ENCODE assay signal across 8 mouse cellular contexts in genomic region chr16:35364063-35364428, GRCm38 (mm10). TPM values are rescaled to one million over a fixed set of nuclear protein-coding genes. Genes with fewer than 3 reads are reported as not detected.
DNase-seq lines count a peak whose midpoint lies in the region; ATAC-seq and TF ChIP-seq lines count a peak whose summit lies in the region.

No protein-coding gene starts in this region.

- ATAC-seq in lung, embryonic 16.5 days (ENCODE audit: low read depth), result peak; percentile 7; the same call in 1 of the 2 replicates
- ATAC-seq in limb, embryonic 12.5 days (ENCODE audit: insufficient number of reproducible peaks, insufficient read depth, low FRiP score, low TSS enrichment, low read depth), result no peak

- no peak for TF ChIP-seq CTCF in embryonic fibroblast, embryonic 13.5 days (IDR thresholded peaks at IDR 0.05; ENCODE audit: borderline replicate concordance, insufficient read depth, low read length)
- TF ChIP-seq CTCF in olfactory bulb, adult 2 months (IDR thresholded peaks at IDR 0.05; ENCODE audit: insufficient read depth, low read depth, low read length), result no peak

- under 1% methylated on average over 7 of the region's 7 CpGs for WGBS in lung, embryonic 16.5 days
- WGBS in limb, embryonic 12.5 days, result 1% methylated on average over 7 of the region's 7 CpGs
- WGBS in olfactory bulb, adult 2 months, result under 1% methylated on average over 7 of the region's 7 CpGs

- DNase-seq in lung, postnatal 14 days, result no peak
- DNase-seq in thymus, postnatal 36 days, result no peak
- DNase-seq in yolk sac, embryonic 10.5 days (ENCODE audit: low spot score), result no peak
- DNase-seq in layer of hippocampus, postnatal 25 days (ENCODE audit: extremely low spot score in 1 of 2, low spot score in 1 of 2), result no peak

- H3K4me1 ChIP-seq in lung, embryonic 16.5 days (replicated peaks; ENCODE audit: control insufficient read depth, insufficient read depth, low read length), result peaks cover 12% of the 10 kb centered on the region
- H3K4me1 ChIP-seq in embryonic fibroblast, embryonic 13.5 days (ENCODE audit: control insufficient read depth, insufficient read depth, low read length), result peaks cover 3% of the 10 kb centered on the region; the same call in 1 of the 2 replicates
- H3K4me1 ChIP-seq in limb, embryonic 12.5 days (replicated peaks), result peaks cover 6% of the 10 kb centered on the region
- H3K4me1 ChIP-seq in olfactory bulb, adult 2 months (ENCODE audit: control insufficient read depth, insufficient read depth, low read length), result peaks cover 4% of the 10 kb centered on the region; the same call in 1 of the 2 replicates

- no peak for TF ChIP-seq POLR2A in embryonic fibroblast, embryonic 13.5 days (IDR thresholded peaks at IDR 0.05; ENCODE audit: low read depth, low read length)
- TF ChIP-seq POLR2A in olfactory bulb, adult 2 months (IDR thresholded peaks at IDR 0.05; ENCODE audit: insufficient read depth, low read depth, low read length), result no peak; the same call in 1 of the 2 replicates

- peak overlapping the region; percentile 91 for H3K4me3 ChIP-seq in lung, embryonic 16.5 days (ENCODE audit: low read length)
- peak overlapping the region; percentile 42 for H3K4me3 ChIP-seq in embryonic fibroblast, embryonic 13.5 days (ENCODE audit: insufficient read depth, low read length)
- peak overlapping the region; percentile 85 for H3K4me3 ChIP-seq in limb, embryonic 12.5 days (replicated peaks)
- peak overlapping the region; percentile 95 for H3K4me3 ChIP-seq in olfactory bulb, adult 2 months (ENCODE audit: insufficient read depth, low read depth, low read length)

- peak overlapping the region; percentile 66; the same call in 1 of the 2 replicates for H3K27ac ChIP-seq in lung, embryonic 16.5 days (ENCODE audit: low read length)
- no peak overlapping the region for H3K27ac ChIP-seq in embryonic fibroblast, embryonic 13.5 days (ENCODE audit: insufficient read depth, low read length)
- no peak overlapping the region for H3K27ac ChIP-seq in limb, embryonic 12.5 days
- H3K27ac ChIP-seq in olfactory bulb, adult 2 months (ENCODE audit: insufficient read depth, low read depth, low read length), result no peak overlapping the region

- peaks cover 6% of the 10 kb centered on the region; the same call in 1 of the 2 replicates for H3K36me3 ChIP-seq in lung, embryonic 16.5 days (ENCODE audit: control insufficient read depth, insufficient read depth, low read length)
- H3K36me3 ChIP-seq in limb, embryonic 12.5 days, result peaks cover 10% of the 10 kb centered on the region; the same call in 1 of the 2 replicates

- H3K4me2 ChIP-seq in lung, embryonic 16.5 days (ENCODE audit: low read depth, low read length), result peak overlapping the region; percentile 79
- H3K4me2 ChIP-seq in limb, embryonic 12.5 days, result peak overlapping the region; percentile 79

- no peaks in the 10 kb centered on the region for H3K27me3 ChIP-seq in lung, embryonic 16.5 days (ENCODE audit: control insufficient read depth, insufficient read depth, low read depth, low read length)
- H3K27me3 ChIP-seq in limb, embryonic 12.5 days, result no peaks in the 10 kb centered on the region

- H3K9ac ChIP-seq in lung, embryonic 16.5 days (ENCODE audit: low read length), result peak overlapping the region; percentile 60
- no peak overlapping the region for H3K9ac ChIP-seq in limb, embryonic 12.5 days (replicated peaks)

- no peaks in the 10 kb centered on the region for H3K9me3 ChIP-seq in lung, embryonic 16.5 days (ENCODE audit: control insufficient read depth, low read length)
- no peaks in the 10 kb centered on the region for H3K9me3 ChIP-seq in limb, embryonic 12.5 days

RNA-seq across cellular contexts. Expression of gene Sec22a, which starts 0.3 kb away (rescaled TPM):
- polyA plus RNA-seq in lung, embryonic 16.5 days (2015; fragmentation: Nextera tagmentation; extraction: Ambion mirVana), result 48.6 and 49.5 TPM in 2 replicates
- 26.3 and 35.8 TPM in 2 replicates for polyA plus RNA-seq in embryonic fibroblast, embryonic 13.5 days (2011; ENCODE audit: insufficient read length, low read depth, missing spikeins)
- polyA plus RNA-seq in limb, embryonic 12.5 days (2016; fragmentation: Nextera tagmentation; extraction: Ambion mirVana), result 39.1 and 42.2 TPM in 2 replicates
- polyA plus RNA-seq in olfactory bulb, adult 2 months (2012; ENCODE audit: insufficient read depth, insufficient read length, low replicate concordance, missing spikeins), result not detected in 2 replicates
- 10 to 100 TPM; 14.5 to 17.0 TPM for total RNA-seq in layer of hippocampus, postnatal 25 days (2021)

Comparison
In these comparisons a context has a peak if more than half of its experiments do, and no peak if none do; other contexts are left out.
1. H3K4me3 ChIP-seq: peak in every context shown above with its lines; median percentile 95 in olfactory bulb, adult 2 months; 91 in lung, embryonic 16.5 days; 85 in limb, embryonic 12.5 days; 42 in embryonic fibroblast, embryonic 13.5 days.
2. RNA of gene Sec22a, which starts 0.3 kb away (polyA plus RNA-seq): 48.6 to 49.5 TPM in lung, embryonic 16.5 days, 39.1 to 42.2 TPM in limb, embryonic 12.5 days and 26.3 to 35.8 TPM in embryonic fibroblast, embryonic 13.5 days; not detected in olfactory bulb, adult 2 months; every median in the first group is over 10 times any median in the second.